Mouse (Mus musculus) retina, embryonic 14.5 days (tissue): ENCODE measurements around the gene Copz2.
A peak's percentile ranks its signal among the peaks of the same experiment; 100 is the strongest.
"Not testable (repeated sequence)": the region's sequence is repeated elsewhere in the genome, so short reads cannot be mapped to it uniquely, and the experiment has no call there.

Experiments used
- DNase-seq: peaks from one replicate; pipeline ENCODE4 v3.0.0-alpha.2; 2015; ENCODE audit warnings: low spot score

Gene Copz2

GRCm38 (mm10) chr11:96828881-96829280 lies 20.8 kb upstream of the Copz2 start:
- DNase-seq: no peak

- peak; percentile 83 for DNase-seq
These were observed 20.3 kb upstream of the Copz2 start for GRCm38 (mm10) chr11:96829403-96829812.

- DNase-seq: peak; percentile 98
These were observed 19.7 kb upstream of the Copz2 start, which contains the start of gene Nfe2l1 for GRCm38 (mm10) chr11:96829813-96830538. Gene Nfe2l1, minus strand, starts transcription at chr11:96829968.

GRCm38 (mm10) chr11:96830539-96831216 lies 19.0 kb upstream of the Copz2 start:
- DNase-seq: peak; percentile 27

- DNase-seq: no peak
These were observed 18.2 kb upstream of the Copz2 start for GRCm38 (mm10) chr11:96831516-96831915.

GRCm38 (mm10) chr11:96832541-96832940 lies 17.1 kb upstream of the Copz2 start:
- DNase-seq: no peak

- DNase-seq: no peak
These were observed 16.7 kb upstream of the Copz2 start for GRCm38 (mm10) chr11:96832973-96833372.

GRCm38 (mm10) chr11:96834127-96834526 lies 15.5 kb upstream of the Copz2 start:
- no peak for DNase-seq

- peak; percentile 38 for DNase-seq
These were observed 12.4 kb upstream of the Copz2 start for GRCm38 (mm10) chr11:96837298-96837697.

GRCm38 (mm10) chr11:96838341-96838740 lies 11.3 kb upstream of the Copz2 start:
- no peak for DNase-seq

GRCm38 (mm10) chr11:96839428-96839827 lies 10.2 kb upstream of the Copz2 start:
- no peak for DNase-seq

GRCm38 (mm10) chr11:96839877-96840276 lies 9.8 kb upstream of the Copz2 start:
- no peak for DNase-seq

GRCm38 (mm10) chr11:96840290-96840689 lies 9.4 kb upstream of the Copz2 start:
- DNase-seq: no peak

GRCm38 (mm10) chr11:96843627-96844026 lies 6.0 kb upstream of the Copz2 start:
- no peak for DNase-seq

GRCm38 (mm10) chr11:96847240-96847639 lies 2.4 kb upstream of the Copz2 start:
- DNase-seq: no peak

- DNase-seq: no peak
These were observed 976 bp upstream of the Copz2 start for GRCm38 (mm10) chr11:96848694-96849093.

- not testable (repeated sequence) for DNase-seq
These were observed 525 bp upstream of the Copz2 start for GRCm38 (mm10) chr11:96849145-96849544.

- no peak for DNase-seq
These were observed 7.8 kb downstream of the Copz2 start for GRCm38 (mm10) chr11:96857446-96857845.

- no peak for DNase-seq
These were observed 10.0 kb downstream of the Copz2 start for GRCm38 (mm10) chr11:96859635-96860034.

GRCm38 (mm10) chr11:96860564-96860963 lies 10.9 kb downstream of the Copz2 start:
- peak; percentile 95 for DNase-seq

- DNase-seq: peak; percentile 24
These were observed 11.8 kb downstream of the Copz2 start for GRCm38 (mm10) chr11:96861446-96861845.

- peak; percentile 100 for DNase-seq
These were observed 12.2 kb downstream of the Copz2 start for GRCm38 (mm10) chr11:96861878-96862289.

GRCm38 (mm10) chr11:96862534-96862933 lies 12.9 kb downstream of the Copz2 start:
- no peak for DNase-seq
